Comparison of ENCODE assay signal across 8 mouse cellular contexts in genomic region chr3:65529471-65530215, GRCm38 (mm10). TPM values are rescaled to one million over a fixed set of nuclear protein-coding genes. Genes with fewer than 3 reads are reported as not detected.
DNase-seq lines count a peak whose midpoint lies in the region; ATAC-seq lines count a peak whose summit lies in the region.

No protein-coding gene starts in this region.

- peaks cover 5% of the 10 kb centered on the region; the same call in 1 of the 2 replicates for H3K36me3 ChIP-seq in forebrain, embryonic 15.5 days
- peaks cover 12% of the 10 kb centered on the region; the same call in 1 of the 2 replicates for H3K36me3 ChIP-seq in kidney, embryonic 16.5 days (ENCODE audit: insufficient read depth, low read length)
- no peaks in the 10 kb centered on the region; the same call in 1 of the 2 replicates for H3K36me3 ChIP-seq in stomach, embryonic 16.5 days (ENCODE audit: control insufficient read depth, insufficient read depth, low read length)

- under 1% methylated on average over 19 of the region's 19 CpGs for WGBS in forebrain, embryonic 15.5 days
- 2% methylated on average over 19 of the region's 19 CpGs for WGBS in kidney, embryonic 16.5 days
- under 1% methylated on average over 19 of the region's 19 CpGs for WGBS in stomach, embryonic 16.5 days

- peak overlapping the region; percentile 99 for H3K27ac ChIP-seq in forebrain, embryonic 15.5 days (replicated peaks)
- peak overlapping the region; percentile 96 for H3K27ac ChIP-seq in kidney, embryonic 16.5 days (ENCODE audit: low read length)
- H3K27ac ChIP-seq in stomach, embryonic 16.5 days (ENCODE audit: low read length), result peak overlapping the region; percentile 96

- H3K9ac ChIP-seq in forebrain, embryonic 15.5 days (replicated peaks), result peak overlapping the region; percentile 85
- peak overlapping the region; percentile 93 for H3K9ac ChIP-seq in kidney, embryonic 16.5 days (replicated peaks; ENCODE audit: low read length)
- peak overlapping the region; percentile 95 for H3K9ac ChIP-seq in stomach, embryonic 16.5 days (ENCODE audit: low read length)

- peak overlapping the region; percentile 84 for H3K4me2 ChIP-seq in forebrain, embryonic 15.5 days (replicated peaks)
- H3K4me2 ChIP-seq in kidney, embryonic 16.5 days (replicated peaks; ENCODE audit: low read depth, low read length), result peak overlapping the region; percentile 83
- H3K4me2 ChIP-seq in stomach, embryonic 16.5 days (ENCODE audit: low read depth, low read length), result peak overlapping the region; percentile 66

- no peaks in the 10 kb centered on the region for H3K9me3 ChIP-seq in forebrain, embryonic 15.5 days
- H3K9me3 ChIP-seq in kidney, embryonic 16.5 days (ENCODE audit: low read length), result no peaks in the 10 kb centered on the region
- H3K9me3 ChIP-seq in stomach, embryonic 16.5 days (replicated peaks; ENCODE audit: control insufficient read depth, low read length), result no peaks in the 10 kb centered on the region

- H3K4me3 ChIP-seq in forebrain, embryonic 15.5 days, result peak overlapping the region; percentile 92
- H3K4me3 ChIP-seq in kidney, embryonic 16.5 days (ENCODE audit: low read length), result peak overlapping the region; percentile 87
- H3K4me3 ChIP-seq in stomach, embryonic 16.5 days (replicated peaks; ENCODE audit: low read length), result peak overlapping the region; percentile 66

- peak; percentile 97 for DNase-seq in heart, adult 11 months
- DNase-seq in heart, postnatal 25 days (ENCODE audit: low spot score), result no peak
- peak; percentile 68 for DNase-seq in CD4-positive helper T cell, adult 2 months (ENCODE audit: low read depth, low spot score)
- DNase-seq in brain, adult 2 months (ENCODE audit: low read depth, low spot score), result peak; percentile 80

- intact Hi-C loops in heart, postnatal 25 days (cut with DNase I), result loop anchor here (2.0 to 5.0 kb wide), 4 partner anchors 129 to 463 kb away; partner anchors contain the start of gene Ssr3

- ATAC-seq in forebrain, embryonic 15.5 days (replicated peaks), result peak; percentile 9; the same call in 1 of the 2 replicates
- no peak for ATAC-seq in kidney, embryonic 16.5 days (ENCODE audit: low FRiP score, low TSS enrichment)
- peak; percentile 45 for ATAC-seq in megakaryocyte progenitor cell, adult 5-6 weeks (replicated peaks; ENCODE audit: poor library complexity)
- ATAC-seq in stomach, embryonic 16.5 days (ENCODE audit: insufficient read depth, low FRiP score), result peak; percentile 8; the same call in 1 of the 2 replicates

- no peaks in the 10 kb centered on the region for H3K27me3 ChIP-seq in forebrain, embryonic 15.5 days
- H3K27me3 ChIP-seq in kidney, embryonic 16.5 days (ENCODE audit: insufficient read depth, low read length), result no peaks in the 10 kb centered on the region
- no peaks in the 10 kb centered on the region for H3K27me3 ChIP-seq in stomach, embryonic 16.5 days (ENCODE audit: control insufficient read depth, insufficient read depth, low read length)

- H3K4me1 ChIP-seq in forebrain, embryonic 15.5 days, result peaks cover 23% of the 10 kb centered on the region
- H3K4me1 ChIP-seq in kidney, embryonic 16.5 days (ENCODE audit: insufficient read depth, low read length), result peaks cover 9% of the 10 kb centered on the region
- peaks cover 10% of the 10 kb centered on the region for H3K4me1 ChIP-seq in stomach, embryonic 16.5 days (ENCODE audit: control insufficient read depth, insufficient read depth, low read length)

RNA-seq across cellular contexts. Expression of gene Tiparp, which starts 1.4 kb away (rescaled TPM):
- 10 to 100 TPM in 1 of 2 experiments, 1 to 10 TPM in 1; 9.9 to 11.5 TPM for total RNA-seq in heart, postnatal 25 days (2021)
- 33.9 and 34.7 TPM in 2 replicates for polyA plus RNA-seq in forebrain, embryonic 15.5 days (2015; fragmentation: Nextera tagmentation; extraction: Ambion mirVana)
- 27.4 and 28.3 TPM in 2 replicates for polyA plus RNA-seq in kidney, embryonic 16.5 days (2015; fragmentation: Nextera tagmentation; extraction: Ambion mirVana)
- total RNA-seq in megakaryocyte progenitor cell, adult 5-6 weeks (2015), result 20.9 and 31.8 TPM in 2 replicates
- total RNA-seq in megakaryocyte progenitor cell, adult 5-6 weeks (2017), result 17.8 and 24.5 TPM in 2 replicates
- polyA plus RNA-seq in stomach, embryonic 16.5 days (2015; fragmentation: Nextera tagmentation; extraction: Ambion mirVana), result 38.0 and 38.6 TPM in 2 replicates
